Mouse (Mus musculus): ENCODE measurements around the gene Arhgap45.

DNA sequence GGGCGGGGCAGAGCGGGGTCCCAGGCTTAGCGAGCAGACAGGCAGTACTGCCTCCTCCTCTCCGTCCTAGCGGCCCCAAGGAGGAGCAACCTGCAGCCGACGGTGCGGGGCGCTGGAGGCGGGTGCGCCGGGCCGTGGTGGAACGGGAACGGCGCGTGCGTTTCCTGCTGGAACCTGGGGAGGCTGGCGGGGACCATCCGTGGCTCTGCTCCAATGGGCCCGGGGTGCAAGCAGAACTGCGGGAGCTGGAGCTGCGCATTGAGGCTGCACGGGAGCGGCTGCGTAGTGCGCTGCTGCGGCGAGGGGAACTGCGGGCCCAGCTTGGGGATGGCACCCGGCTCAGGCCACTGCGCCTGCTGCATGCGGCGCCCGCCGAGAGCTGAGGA is 39.7 kb upstream of the Arhgap45 start:
- TF ChIP-seq CTCF (IDR thresholded peaks at IDR 0.05; ENCODE audit: low read depth) (no peak), EP300 (optimal IDR thresholded peaks at IDR 0.05) (no peak)

All from stomach, postnatal 0 days (tissue).